Mouse (Mus musculus): ENCODE results near the gene Dnaic2.

DNA sequence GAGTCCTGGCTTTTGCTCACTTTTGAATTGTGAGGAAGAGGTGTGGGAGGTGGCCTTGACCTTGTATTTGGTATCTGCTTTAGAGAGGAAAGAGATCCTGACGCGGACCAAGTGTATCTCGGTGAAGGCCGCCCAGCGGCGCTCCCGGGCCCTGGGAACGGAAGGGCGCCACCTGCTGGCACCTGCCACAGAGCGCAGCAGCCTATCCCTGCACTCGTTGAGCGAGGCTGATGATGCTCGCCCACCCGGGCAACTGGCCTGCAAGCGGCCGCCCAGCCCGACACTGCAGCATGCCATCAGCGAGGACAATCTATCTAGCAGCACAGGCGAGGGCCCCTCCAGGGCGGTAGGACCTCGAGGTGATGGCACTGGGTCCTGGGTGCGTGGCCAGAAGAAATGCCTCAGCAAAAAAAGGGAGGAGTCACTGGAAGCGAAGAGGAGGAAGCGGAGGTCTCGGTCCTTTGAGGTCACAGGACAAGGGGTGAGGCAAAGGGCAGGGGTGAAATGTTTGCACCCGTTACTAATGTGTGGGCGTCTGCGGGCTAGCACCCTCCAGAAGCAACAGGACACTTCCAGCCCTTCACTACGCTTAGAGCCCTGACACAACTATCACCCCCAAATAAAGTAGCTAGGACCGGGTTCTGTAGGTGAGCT, 62.0 kb downstream of the Dnaic2 start:
- peak; percentile 86 for TF ChIP-seq CTCF (IDR thresholded peaks at IDR 0.05; ENCODE audit: control insufficient read depth, insufficient read depth, low read length)
- TF ChIP-seq POLR2A (IDR thresholded peaks at IDR 0.05; ENCODE audit: borderline replicate concordance, control insufficient read depth, low read depth, low read length) = no peak

All from bone marrow, adult 2 months (tissue).